Mouse (Mus musculus) c-Kit-positive CD71-negative TER-119-negative erythroid progenitor cells, embryonic 14.5 days (primary cell): Measurements from ENCODE around the gene Rasgrf2.

Experiments
- DNase-seq: peaks from one replicate; pipeline ENCODE4 v3.0.0-alpha.2; 2013; ENCODE audit warnings: low read depth

Gene Rasgrf2

DNA sequence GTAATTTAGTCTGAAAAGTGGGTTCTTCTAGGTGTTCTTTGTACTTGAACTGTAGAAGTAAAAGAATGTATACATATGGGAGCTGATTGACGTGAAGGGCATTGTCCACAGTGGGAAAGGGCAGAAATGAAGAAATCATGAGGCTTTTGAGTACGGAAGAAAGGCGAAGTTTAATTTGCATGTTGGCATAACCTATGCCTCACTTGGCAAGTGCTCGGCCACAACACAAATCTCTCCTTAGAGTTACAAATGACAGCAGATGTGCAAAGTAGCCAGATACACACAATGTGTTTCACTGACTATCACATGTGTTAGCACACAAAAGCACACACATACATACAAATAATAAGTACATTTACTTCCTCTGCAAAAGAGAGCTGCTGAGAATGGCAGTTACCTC is 251.2 kb downstream of the Rasgrf2 start:
- no peak for DNase-seq

DNA sequence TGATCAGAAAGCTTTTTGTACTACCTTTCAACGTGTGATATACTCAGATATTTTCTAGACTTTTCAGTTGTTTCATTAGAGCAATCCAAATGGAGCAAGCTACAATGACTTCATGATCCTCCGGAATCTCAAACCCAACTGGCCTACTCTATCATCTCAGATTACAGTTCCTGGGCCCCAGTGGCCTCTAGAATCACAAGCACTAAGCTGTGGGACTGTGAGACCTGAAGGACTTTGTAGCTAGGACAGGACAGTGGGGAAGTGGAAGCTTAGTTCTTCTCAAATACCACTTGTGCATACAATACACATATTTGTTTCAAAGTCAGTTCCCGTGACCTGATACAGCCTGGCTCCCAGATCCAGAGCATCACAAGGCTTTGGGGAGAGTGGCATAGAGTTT is 253.5 kb downstream of the Rasgrf2 start:
- no peak for DNase-seq

DNA sequence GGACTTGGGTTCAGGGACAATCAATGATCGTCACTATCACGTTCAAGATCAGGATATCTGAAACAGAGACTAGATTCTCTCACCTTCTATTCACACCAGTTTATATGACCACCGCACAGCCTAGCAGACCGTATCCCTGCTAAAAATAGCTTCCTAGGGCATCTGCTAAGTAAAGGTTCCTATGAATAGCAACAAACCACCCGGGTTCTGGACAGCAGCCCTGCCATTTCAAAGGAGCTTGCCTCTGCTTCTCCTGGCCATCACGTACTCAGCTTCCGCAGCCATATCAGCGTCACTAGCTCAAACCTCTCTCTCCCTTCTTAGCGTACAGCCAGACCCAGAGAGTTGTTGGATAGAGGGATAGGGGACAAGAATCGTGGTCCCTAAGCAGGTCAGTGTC is 254.1 kb downstream of the Rasgrf2 start:
- no peak for DNase-seq

DNA sequence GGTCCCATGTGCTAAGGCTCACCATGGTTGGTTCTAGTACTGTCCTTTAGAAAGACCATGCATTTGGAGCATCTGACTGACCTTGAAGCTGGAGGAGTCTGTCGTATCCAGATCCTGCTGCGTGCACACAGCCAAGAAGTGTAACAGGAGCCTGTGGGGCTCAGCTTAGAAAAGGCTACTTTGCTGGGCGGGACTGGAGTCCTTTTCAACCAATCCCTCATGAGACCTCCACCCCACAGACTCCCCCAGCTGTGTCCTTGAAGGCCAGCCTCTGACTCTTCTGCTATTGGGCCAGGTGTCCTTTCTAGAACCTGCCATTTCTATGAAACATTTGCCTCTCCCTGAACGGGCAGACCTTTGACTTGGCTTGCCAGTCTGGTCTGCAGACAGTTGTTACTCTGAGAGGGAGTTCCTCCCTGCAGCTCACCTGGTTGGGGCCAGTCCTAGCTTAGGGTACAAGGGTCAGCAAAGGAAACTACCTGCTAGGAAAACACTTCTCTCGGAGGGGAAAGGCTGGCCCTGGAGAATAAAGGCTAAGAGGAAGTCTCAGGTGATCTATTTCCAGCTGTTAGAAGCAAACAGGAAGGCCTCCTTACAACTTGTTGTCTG is 254.6 kb downstream of the Rasgrf2 start, which contains the start of gene Ckmt2:
Ckmt2 (minus strand) TSS at position 145 of the 609 bp plus-strand sequence.
- no peak for DNase-seq

DNA sequence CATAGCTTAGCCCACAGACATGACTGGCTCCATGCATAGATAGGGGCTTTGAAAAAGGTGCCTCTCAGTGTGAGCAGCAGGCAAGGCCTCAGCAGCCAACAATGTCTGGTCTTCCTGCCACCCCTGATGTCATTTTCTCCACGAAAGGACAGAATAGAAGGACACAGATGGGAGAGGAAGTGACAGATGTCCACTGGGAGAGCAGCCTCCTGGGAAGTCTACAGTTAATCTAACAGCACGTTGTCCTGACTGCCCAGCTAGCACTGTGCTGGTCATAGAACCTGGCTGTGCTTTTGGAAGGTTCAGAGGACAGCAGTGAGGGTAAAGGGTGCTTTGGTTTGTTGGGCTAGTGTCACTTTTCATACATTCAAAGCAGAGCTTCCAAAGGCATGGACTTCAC is 255.9 kb downstream of the Rasgrf2 start:
- DNase-seq: no peak

GRCm38 (mm10) chr13:91874565-91874964 is 256.9 kb downstream of the Rasgrf2 start:
- DNase-seq: no peak

- no peak for DNase-seq
These were observed 257.6 kb downstream of the Rasgrf2 start for GRCm38 (mm10) chr13:91873734-91874329.

GRCm38 (mm10) chr13:91868577-91868976 is 262.9 kb downstream of the Rasgrf2 start:
- no peak for DNase-seq

- DNase-seq: peak; percentile 5
These were observed 272.6 kb downstream of the Rasgrf2 start for GRCm38 (mm10) chr13:91858835-91859234.

DNA sequence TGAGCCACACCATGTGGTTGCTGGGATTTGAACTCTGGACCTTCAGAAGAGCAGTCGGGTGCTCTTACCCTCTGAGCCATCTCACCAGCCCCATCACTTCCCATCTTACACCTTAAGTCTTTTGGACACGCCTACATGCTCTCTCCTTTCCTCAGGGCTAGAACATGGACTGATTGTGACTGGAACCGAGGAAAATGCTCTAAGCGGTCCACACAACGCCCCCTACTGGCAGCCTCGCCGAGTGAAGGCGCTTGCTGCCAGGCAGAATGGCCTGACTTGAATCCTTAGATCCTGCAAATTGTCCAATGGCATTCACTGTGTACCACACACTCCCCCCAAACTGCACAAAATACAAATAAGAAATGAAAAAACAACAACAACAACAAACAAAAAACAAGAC is 274.0 kb downstream of the Rasgrf2 start:
- DNase-seq: no peak

GRCm38 (mm10) chr13:91854412-91854811 is 277.0 kb downstream of the Rasgrf2 start:
- DNase-seq: no peak
